Mouse (Mus musculus) forebrain, embryonic 12.5 days (tissue): ENCODE measurements around the gene Nrbp1. TPM values are rescaled to one million over a fixed set of nuclear protein-coding genes. Genes with fewer than 3 reads are reported as not detected.

Source experiments
- ATAC-seq: fragments of 200-750 bp; cut with Nextera tagmentation; 2 replicates; pipeline ENCODE4 v1.8.0; 2017; ENCODE audit warnings: moderate TSS enrichment; ENCODE audit not compliant: low FRiP score
- H3K27ac ChIP-seq: fragments of 300-500 bp; sonication (generic); 2 replicates; pipeline ENCODE4 v1.5.1; 2016; ENCODE audit warnings: mild to moderate bottlenecking
- H3K27me3 ChIP-seq: fragments of 300-500 bp; sonication (generic); 2 replicates; pipeline ENCODE4 v1.6.1; 2016; ENCODE audit warnings: mild to moderate bottlenecking
- H3K36me3 ChIP-seq: fragments of 300-500 bp; sonication (generic); replicated peaks from 2 replicates; pipeline ENCODE4 v1.6.1; 2016; ENCODE audit warnings: mild to moderate bottlenecking
- H3K4me1 ChIP-seq: fragments of 300-500 bp; sonication (generic); 2 replicates; pipeline ENCODE4 v1.6.1; 2016
- H3K4me2 ChIP-seq: fragments of 300-500 bp; sonication (generic); 2 replicates; pipeline ENCODE4 v1.6.1; 2016; ENCODE audit warnings: mild to moderate bottlenecking, moderate library complexity
- H3K4me3 ChIP-seq: fragments of 300-500 bp; sonication (generic); replicated peaks from 2 replicates; pipeline ENCODE4 v1.5.1; 2016; ENCODE audit warnings: mild to moderate bottlenecking
- H3K9ac ChIP-seq: fragments of 300-500 bp; sonication (generic); 2 replicates; pipeline ENCODE4 v1.6.1; 2016; ENCODE audit warnings: mild to moderate bottlenecking
- H3K9me3 ChIP-seq: fragments of 300-500 bp; sonication (generic); 2 replicates; pipeline ENCODE4 v1.6.1; 2016
- WGBS: fragments of 180-500 bp; shearing (Covaris S2); methylation state at CpG from one replicate; pipeline ENCODE4 v1.1.7; 2016; 5-methylcytosine and 5-hydroxymethylcytosine counted together
- polyA plus RNA-seq: library from polyadenylated mRNA; unstranded; fragments of >200 nt; fragmentation: Nextera tagmentation; extraction: Ambion mirVana; gene quantifications from 2 replicates; pipeline ENCODE4 v1.2.1, GENCODE M21; 2016

Gene Nrbp1
- polyA plus RNA-seq, 1 experiment from 2014 or later: 137 TPM

- WGBS: 97% methylated on average over 8 of the region's 8 CpGs
- no peak for ATAC-seq
- Histone ChIP-seq H3K9ac (no peak overlapping the region), H3K36me3 (peaks cover 75% of the 10 kb centered on the region), H3K27me3 (peaks cover 11% of the 10 kb centered on the region), H3K4me2 (no peak overlapping the region), H3K27ac (no peak overlapping the region), H3K9me3 (no peaks in the 10 kb centered on the region), H3K4me3 (no peak overlapping the region), H3K4me1 (peaks cover 11% of the 10 kb centered on the region)
These were observed 13.1 kb downstream of the Nrbp1 start for GRCm38 (mm10) chr5:31253806-31254205.

- Histone ChIP-seq H3K4me2 (no peak overlapping the region), H3K36me3 (peaks cover 69% of the 10 kb centered on the region), H3K4me1 (peaks cover 11% of the 10 kb centered on the region), H3K27ac (no peak overlapping the region), H3K9me3 (no peaks in the 10 kb centered on the region), H3K9ac (no peak overlapping the region), H3K4me3 (no peak overlapping the region), H3K27me3 (peaks cover 11% of the 10 kb centered on the region)
- no peak for ATAC-seq
- WGBS: 91% methylated on average over 7 of the region's 7 CpGs
These were observed 13.8 kb downstream of the Nrbp1 start for GRCm38 (mm10) chr5:31254452-31254851.

GRCm38 (mm10) chr5:31254901-31255300, 14.2 kb downstream of the Nrbp1 start:
- H3K4me3 ChIP-seq: no peak overlapping the region
- H3K4me2 ChIP-seq: no peak overlapping the region
- no peak for ATAC-seq
- peaks cover 11% of the 10 kb centered on the region for H3K4me1 ChIP-seq
- H3K27me3 ChIP-seq: peaks cover 11% of the 10 kb centered on the region
- H3K36me3 ChIP-seq: peaks cover 68% of the 10 kb centered on the region
- H3K9ac ChIP-seq: no peak overlapping the region
- WGBS: 88% methylated on average over 8 of the region's 8 CpGs
- H3K9me3 ChIP-seq: no peaks in the 10 kb centered on the region
- no peak overlapping the region for H3K27ac ChIP-seq

DNA sequence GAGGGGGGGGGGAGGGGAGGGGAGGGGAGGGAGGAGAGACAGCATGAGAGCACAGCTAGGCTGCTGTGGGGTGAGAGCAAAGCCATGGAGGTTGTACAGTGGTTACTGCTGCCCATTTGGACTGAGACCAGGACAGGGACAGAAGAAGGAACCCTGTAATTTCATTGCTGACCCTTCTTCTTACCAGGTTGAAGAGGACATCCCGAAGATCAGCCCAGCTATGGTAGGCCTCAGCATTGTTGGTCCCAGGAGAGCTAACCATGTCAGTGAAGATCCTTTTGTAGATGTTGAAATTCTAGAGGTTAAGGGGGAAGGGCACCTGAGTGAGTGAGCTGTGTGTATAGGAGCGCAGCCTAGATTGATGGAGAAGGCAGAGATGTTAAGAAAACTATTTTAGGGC, 14.7 kb downstream of the Nrbp1 start:
- Histone ChIP-seq H3K9me3 (no peaks in the 10 kb centered on the region), H3K27me3 (peaks cover 11% of the 10 kb centered on the region), H3K4me2 (no peak overlapping the region), H3K4me1 (peaks cover 11% of the 10 kb centered on the region), H3K36me3 (peaks cover 68% of the 10 kb centered on the region), H3K27ac (no peak overlapping the region), H3K4me3 (no peak overlapping the region), H3K9ac (no peak overlapping the region)
- ATAC-seq: no peak
- WGBS: 98% methylated on average over 2 of the region's 2 CpGs

DNA sequence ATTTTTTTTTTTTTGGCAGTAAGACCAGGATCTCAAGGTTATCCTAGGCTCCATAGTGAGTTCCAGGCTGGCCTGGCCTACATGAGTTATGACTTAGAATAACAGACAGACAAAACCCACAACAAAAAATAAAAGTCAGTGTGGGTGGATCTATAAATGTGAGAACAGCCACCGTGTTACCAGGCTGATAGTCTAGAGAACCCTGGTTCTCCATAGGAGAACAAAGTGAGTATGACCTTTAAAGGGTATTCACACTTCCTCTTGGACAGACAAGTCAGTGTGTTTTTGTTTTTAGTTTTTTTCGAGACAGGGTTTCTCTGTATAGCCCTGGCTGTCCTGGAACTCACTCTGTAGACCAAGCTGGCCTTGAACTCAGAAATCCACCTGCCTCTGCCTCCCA, 15.3 kb downstream of the Nrbp1 start:
- peaks cover 10% of the 10 kb centered on the region for H3K4me1 ChIP-seq
- H3K4me3 ChIP-seq: no peak overlapping the region
- H3K27ac ChIP-seq: no peak overlapping the region
- 91% methylated on average over 2 of the region's 2 CpGs for WGBS
- no peak for ATAC-seq
- peaks cover 10% of the 10 kb centered on the region for H3K27me3 ChIP-seq
- peaks cover 68% of the 10 kb centered on the region for H3K36me3 ChIP-seq
- no peaks in the 10 kb centered on the region for H3K9me3 ChIP-seq
- no peak overlapping the region for H3K9ac ChIP-seq
- H3K4me2 ChIP-seq: no peak overlapping the region

DNA sequence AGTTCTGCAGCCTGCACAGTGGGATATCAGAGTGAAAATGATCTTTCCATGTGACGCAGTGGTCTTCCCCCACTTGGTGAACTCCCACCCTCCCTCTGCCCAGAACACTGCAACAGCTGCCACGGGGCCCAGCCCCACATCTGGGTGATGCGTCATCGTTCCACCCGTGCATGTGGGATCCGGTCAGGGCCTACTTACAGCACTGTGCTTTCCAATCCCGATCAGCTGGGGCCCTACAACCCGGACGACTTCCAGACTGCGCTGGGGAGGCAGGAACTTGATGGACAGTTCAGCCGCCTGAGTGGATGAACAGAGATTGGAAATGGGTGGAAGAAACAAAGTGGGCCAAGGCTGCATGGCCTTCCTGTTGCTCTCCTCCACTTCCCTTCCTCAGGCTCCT, 17.0 kb downstream of the Nrbp1 start:
- peaks cover 69% of the 10 kb centered on the region for H3K36me3 ChIP-seq
- H3K4me2 ChIP-seq: no peak overlapping the region
- no peak for ATAC-seq
- no peak overlapping the region for H3K4me3 ChIP-seq
- WGBS: 87% methylated on average over 11 of the region's 11 CpGs
- no peak overlapping the region for H3K27ac ChIP-seq
- H3K27me3 ChIP-seq: no peaks in the 10 kb centered on the region
- H3K9ac ChIP-seq: no peak overlapping the region
- no peaks in the 10 kb centered on the region for H3K9me3 ChIP-seq
- no peaks in the 10 kb centered on the region for H3K4me1 ChIP-seq

- H3K36me3 ChIP-seq: peaks cover 89% of the 10 kb centered on the region
- no peak overlapping the region for H3K4me3 ChIP-seq
- H3K27ac ChIP-seq: no peak overlapping the region
- H3K4me1 ChIP-seq: no peaks in the 10 kb centered on the region
- H3K9me3 ChIP-seq: no peaks in the 10 kb centered on the region
- WGBS: 95% methylated on average over 7 of the region's 7 CpGs
- H3K9ac ChIP-seq: no peak overlapping the region
- no peaks in the 10 kb centered on the region for H3K27me3 ChIP-seq
- ATAC-seq: no peak
- H3K4me2 ChIP-seq: no peak overlapping the region
These were observed 25.4 kb downstream of the Nrbp1 start for GRCm38 (mm10) chr5:31266101-31266500.

DNA sequence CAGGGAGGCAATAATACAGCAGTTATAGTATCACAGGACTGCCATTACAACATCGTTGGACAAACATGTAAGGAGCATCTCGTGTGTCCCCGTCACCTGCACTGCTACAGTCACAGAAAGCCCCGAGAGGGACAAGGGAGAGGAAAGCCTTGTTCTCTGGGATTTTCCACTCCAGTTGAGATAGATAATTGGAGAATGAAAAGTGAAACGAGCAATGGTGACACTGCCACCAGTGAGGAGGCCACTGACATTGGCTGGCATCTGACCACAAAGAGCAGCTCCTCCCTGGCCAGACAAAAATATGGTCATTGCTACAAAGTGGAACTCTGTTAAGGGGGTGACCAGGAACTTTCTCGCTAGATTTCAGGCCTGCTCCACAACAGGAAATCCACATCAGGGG, 27.0 kb downstream of the Nrbp1 start:
- no peak overlapping the region for H3K27ac ChIP-seq
- H3K9me3 ChIP-seq: no peaks in the 10 kb centered on the region
- H3K4me2 ChIP-seq: no peak overlapping the region
- no peak overlapping the region for H3K9ac ChIP-seq
- 40% methylated on average over 6 of the region's 6 CpGs for WGBS
- ATAC-seq: no peak
- peaks cover 85% of the 10 kb centered on the region for H3K36me3 ChIP-seq
- no peaks in the 10 kb centered on the region for H3K4me1 ChIP-seq
- H3K4me3 ChIP-seq: no peak overlapping the region
- no peaks in the 10 kb centered on the region for H3K27me3 ChIP-seq

DNA sequence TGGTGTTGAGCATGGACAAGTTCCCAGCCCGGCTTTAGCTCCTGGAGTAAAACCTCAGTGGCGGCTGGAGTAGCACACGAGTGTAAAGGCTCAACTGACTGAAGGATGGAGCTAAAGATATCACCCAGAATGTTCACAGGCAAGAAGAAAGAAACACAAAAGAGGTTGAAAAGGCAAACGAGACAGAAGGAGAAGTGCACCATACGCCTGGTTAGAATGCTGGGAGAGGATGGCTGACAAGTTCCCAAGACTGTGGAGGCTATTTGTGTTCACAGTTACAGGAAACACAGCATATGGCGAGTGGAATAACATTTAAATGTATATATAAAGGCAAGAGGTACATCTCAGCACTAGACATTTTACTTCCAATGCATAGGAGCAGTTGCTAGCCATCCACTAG, 32.4 kb downstream of the Nrbp1 start:
- H3K9me3 ChIP-seq: no peaks in the 10 kb centered on the region
- no peak overlapping the region for H3K9ac ChIP-seq
- H3K36me3 ChIP-seq: peaks cover 55% of the 10 kb centered on the region
- no peak overlapping the region for H3K4me3 ChIP-seq
- 86% methylated on average over 6 of the region's 6 CpGs for WGBS
- H3K27ac ChIP-seq: no peak overlapping the region
- no peak overlapping the region for H3K4me2 ChIP-seq
- no peak for ATAC-seq
- H3K27me3 ChIP-seq: no peaks in the 10 kb centered on the region
- no peaks in the 10 kb centered on the region for H3K4me1 ChIP-seq

DNA sequence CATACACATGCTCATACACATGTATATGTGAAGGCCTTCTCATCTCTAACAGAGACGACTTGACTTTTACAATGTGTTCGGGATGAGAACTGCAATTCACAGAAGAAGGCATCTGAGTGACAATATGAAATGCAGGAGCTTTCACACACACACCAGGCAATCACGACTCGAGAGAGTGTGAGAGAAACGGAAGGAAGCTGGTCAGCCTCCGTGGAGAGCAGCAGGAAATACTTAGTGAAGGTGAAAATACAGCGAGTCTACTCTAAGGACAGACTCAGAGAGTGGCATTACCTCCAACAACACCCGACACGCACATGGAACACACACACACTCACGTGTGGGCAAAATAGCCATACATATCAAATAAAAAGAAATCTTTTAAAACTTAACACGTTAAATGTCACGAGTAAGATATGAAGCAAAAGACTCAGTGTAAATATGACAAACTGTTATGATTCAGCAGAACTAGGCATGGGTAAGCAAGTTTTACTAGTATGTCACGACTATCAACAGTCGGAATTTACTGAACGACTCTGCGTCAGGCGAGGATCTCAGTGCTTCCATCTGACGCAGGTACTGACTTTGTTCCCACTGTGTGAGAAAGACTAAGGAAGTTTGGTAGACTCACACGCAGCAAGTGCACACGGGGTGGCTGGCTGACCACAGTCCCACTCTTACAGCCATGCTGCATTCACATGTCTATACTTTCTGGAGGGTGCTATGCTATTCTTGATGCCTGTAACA, 38.8 kb downstream of the Nrbp1 start:
- H3K27me3 ChIP-seq: no peaks in the 10 kb centered on the region
- H3K27ac ChIP-seq: no peak overlapping the region
- no peaks in the 10 kb centered on the region for H3K9me3 ChIP-seq
- H3K9ac ChIP-seq: no peak overlapping the region
- no peak overlapping the region for H3K4me2 ChIP-seq
- ATAC-seq: no peak
- peaks cover 70% of the 10 kb centered on the region for H3K36me3 ChIP-seq
- H3K4me3 ChIP-seq: no peak overlapping the region
- WGBS: 90% methylated on average over 20 of the region's 20 CpGs
- no peaks in the 10 kb centered on the region for H3K4me1 ChIP-seq

DNA sequence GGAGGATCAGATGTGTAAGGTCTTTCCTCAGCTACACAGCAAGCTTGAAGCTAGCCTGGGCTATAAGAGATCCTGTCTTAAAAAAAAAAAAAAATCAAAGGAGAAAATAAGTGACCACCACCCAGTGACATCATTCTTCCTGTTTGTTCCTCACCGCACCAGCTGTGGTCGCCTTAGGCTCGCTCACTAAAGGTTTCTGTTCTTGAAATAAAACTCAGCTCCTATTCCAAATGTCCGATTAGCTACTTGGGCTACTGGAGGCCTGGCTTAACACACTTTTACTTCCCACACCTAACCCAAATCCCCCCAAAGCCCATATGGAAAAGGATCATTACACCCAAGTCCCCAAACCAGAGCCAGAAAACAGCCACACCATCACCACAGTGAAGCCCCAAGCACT, 47.6 kb downstream of the Nrbp1 start:
- no peak overlapping the region for H3K4me2 ChIP-seq
- 82% methylated on average over 4 of the region's 4 CpGs for WGBS
- no peaks in the 10 kb centered on the region for H3K9me3 ChIP-seq
- H3K27me3 ChIP-seq: no peaks in the 10 kb centered on the region
- H3K27ac ChIP-seq: no peak overlapping the region
- no peak overlapping the region for H3K4me3 ChIP-seq
- no peak overlapping the region for H3K9ac ChIP-seq
- peaks cover 15% of the 10 kb centered on the region for H3K4me1 ChIP-seq
- no peak for ATAC-seq
- H3K36me3 ChIP-seq: peaks cover 41% of the 10 kb centered on the region

DNA sequence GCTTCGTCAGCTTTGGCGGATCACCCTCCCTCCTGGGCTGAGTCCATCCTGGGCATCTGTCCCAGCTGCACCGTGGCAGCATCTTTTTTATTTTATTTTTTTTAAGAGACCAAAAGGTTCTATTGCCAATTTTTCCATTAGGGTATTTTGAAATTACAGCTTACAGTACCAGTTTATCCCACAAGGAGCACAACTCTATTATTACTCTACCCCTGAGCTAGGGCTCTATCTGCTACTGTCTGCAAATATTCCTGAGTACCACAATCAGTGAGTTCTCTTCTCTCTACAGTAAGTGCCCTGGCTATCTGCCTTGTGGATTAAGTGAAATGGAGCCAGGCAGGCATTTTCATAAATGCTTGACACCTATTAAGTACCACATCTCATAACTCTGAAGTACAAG, 48.0 kb downstream of the Nrbp1 start:
- no peaks in the 10 kb centered on the region for H3K27me3 ChIP-seq
- ATAC-seq: no peak
- no peak overlapping the region for H3K27ac ChIP-seq
- no peak overlapping the region for H3K4me2 ChIP-seq
- no peak overlapping the region for H3K9ac ChIP-seq
- H3K4me3 ChIP-seq: no peak overlapping the region
- WGBS: 85% methylated on average over 3 of the region's 3 CpGs
- peaks cover 41% of the 10 kb centered on the region for H3K36me3 ChIP-seq
- no peaks in the 10 kb centered on the region for H3K9me3 ChIP-seq
- H3K4me1 ChIP-seq: peaks cover 16% of the 10 kb centered on the region

- Histone ChIP-seq H3K9me3 (no peaks in the 10 kb centered on the region), H3K4me1 (peaks cover 27% of the 10 kb centered on the region), H3K36me3 (peaks cover 32% of the 10 kb centered on the region), H3K4me3 (no peak overlapping the region; the same call in 1 of the 2 replicates), H3K27me3 (no peaks in the 10 kb centered on the region), H3K4me2 (peak overlapping the region; percentile 65), H3K9ac (peak overlapping the region; percentile 55), H3K27ac (no peak overlapping the region)
- no peak for ATAC-seq
- WGBS: 83% methylated on average over 3 of the region's 3 CpGs
These were observed 49.1 kb downstream of the Nrbp1 start for GRCm38 (mm10) chr5:31289626-31290230.
